ENCODE assay signal across 19 mouse cellular contexts in genomic region chr9:73355876-73356275, GRCm38 (mm10).
DNase-seq lines count a peak whose midpoint lies in the region; TF ChIP-seq lines count a peak whose summit lies in the region.
"Had no signal": no experiment of that assay in that cellular context is flagged by ENCODE, and none has a peak within 500 bp of the region (broad histone marks: within the 10 kb centered on the region; RNA-seq: fewer than 3 reads in every experiment).

No protein-coding gene starts in this region.

- 59% methylated on average over 5 of the region's 5 CpGs for WGBS in kidney, adult 2 months

- H3K27ac ChIP-seq in kidney, adult 2 months (ENCODE audit: insufficient read depth, low read depth, low read length), result no peak overlapping the region
- H3K27ac ChIP-seq in gastrocnemius, adult 2 months, result no peak overlapping the region
- H3K27ac ChIP-seq: embryonic facial prominence, embryonic 12.5 days; forebrain, embryonic 15.5 days; heart, adult 2 months; heart, embryonic 15.5 days; hindbrain, embryonic 13.5 days; hindbrain, postnatal 0 days had no signal

- peak; percentile 34 for DNase-seq in kidney, adult 2 months
- no peak for DNase-seq in kidney, adult 11 months
- DNase-seq in kidney, postnatal 14 days, result peak; percentile 61
- DNase-seq in kidney, adult 18-20 months, result no peak
- peak; percentile 17 to 22 for DNase-seq in kidney, postnatal 36 days
- DNase-seq in gastrocnemius, adult 2 months, result no peak
- DNase-seq: B cell, adult 2 months; cerebellum, adult 11-12 months; cerebellum, adult 9-10 months; cerebellum, postnatal 25 days; gastrocnemius, postnatal 14 days; heart, adult 2 months; heart, postnatal 14 days had no signal

- TF ChIP-seq CTCF in kidney, adult 2 months (conservative IDR thresholded peaks at IDR 0.05; ENCODE audit: insufficient read depth, insufficient read length, low read depth, low read length), result no peak
- no peak for TF ChIP-seq CTCF in gastrocnemius, adult 2 months (IDR thresholded peaks at IDR 0.05)

- H3K27me3 ChIP-seq in kidney, adult 2 months (replicated peaks; ENCODE audit: control insufficient read depth, insufficient read depth, low read length), result no peaks in the 10 kb centered on the region
- H3K27me3 ChIP-seq: embryonic facial prominence, embryonic 12.5 days; forebrain, embryonic 15.5 days; heart, embryonic 15.5 days; hindbrain, embryonic 13.5 days had no signal

- H3K4me1 ChIP-seq in kidney, adult 2 months (ENCODE audit: control insufficient read depth, insufficient read depth, low read length), result no peaks in the 10 kb centered on the region
- H3K4me1 ChIP-seq: embryonic facial prominence, embryonic 12.5 days; forebrain, embryonic 15.5 days; heart, embryonic 15.5 days; hindbrain, embryonic 13.5 days had no signal

- intact Hi-C loops in gastrocnemius, adult 2 months (cut with DNase I), result no loop called here

- no peak for TF ChIP-seq POLR2A in kidney, adult 2 months (IDR thresholded peaks at IDR 0.05; ENCODE audit: low read depth, low read length)

- no peaks in the 10 kb centered on the region for H3K36me3 ChIP-seq in kidney, adult 2 months (ENCODE audit: control insufficient read depth, insufficient read depth, low read length)
- H3K36me3 ChIP-seq: embryonic facial prominence, embryonic 12.5 days; forebrain, embryonic 15.5 days; G1E; heart, embryonic 15.5 days; hindbrain, embryonic 13.5 days had no signal

- no peak overlapping the region for H3K4me3 ChIP-seq in kidney, adult 2 months (ENCODE audit: insufficient read depth, low read depth, low read length)
- H3K4me3 ChIP-seq in gastrocnemius, adult 2 months, result no peak overlapping the region
- H3K4me3 ChIP-seq: embryonic facial prominence, embryonic 12.5 days; forebrain, embryonic 15.5 days; heart, adult 2 months; heart, embryonic 15.5 days; hindbrain, embryonic 13.5 days had no signal

Comparison
In these comparisons a context has a peak if more than half of its experiments do, and no peak if none do; other contexts are left out.
1. DNase-seq: peak in kidney, adult 2 months (single experiment), kidney, postnatal 14 days (single experiment) and kidney, postnatal 36 days (2 of 2); none in kidney, adult 11 months (single experiment), kidney, adult 18-20 months (single experiment) and gastrocnemius, adult 2 months (single experiment).